Mouse (Mus musculus): ENCODE measurements around the gene Enam.

DNA sequence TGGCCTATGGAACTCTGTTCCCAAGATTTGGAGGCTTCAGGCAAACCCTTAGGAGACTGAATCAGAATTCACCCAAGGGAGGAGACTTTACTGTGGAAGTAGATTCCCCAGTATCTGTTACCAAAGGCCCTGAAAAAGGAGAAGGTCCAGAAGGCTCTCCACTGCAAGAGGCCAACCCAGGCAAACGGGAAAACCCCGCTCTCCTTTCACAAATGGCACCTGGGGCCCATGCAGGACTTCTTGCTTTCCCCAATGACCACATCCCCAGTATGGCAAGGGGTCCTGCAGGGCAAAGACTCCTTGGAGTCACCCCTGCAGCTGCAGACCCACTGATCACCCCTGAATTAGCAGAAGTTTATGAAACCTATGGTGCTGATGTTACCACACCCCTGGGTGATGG, 20.3 kb upstream of the Enam start:
- TF ChIP-seq POLR2A (IDR thresholded peaks at IDR 0.05; ENCODE audit: insufficient read depth, low read depth, low read length) (no peak), EP300 (IDR thresholded peaks at IDR 0.05; ENCODE audit: insufficient read depth, low read depth, low read length) (no peak), CTCF (IDR thresholded peaks at IDR 0.05) (no peak)
